Mouse (Mus musculus) kidney, embryonic 14.5 days (tissue): ENCODE measurements at regions not wholly inside any gene's neighbourhood (a gene's known extent, or its start where the extent isn't known, plus 50 kb on each side); places are given as distances from the start of the nearest gene placed in this dataset.

Source experiments
- ATAC-seq: fragments of 200-750 bp; cut with Nextera tagmentation; 2 replicates; pipeline ENCODE4 v1.8.0; 2017; ENCODE audit warnings: moderate number of reproducible peaks, mild to moderate bottlenecking, moderate TSS enrichment, moderate library complexity; ENCODE audit not compliant: low FRiP score, low TSS enrichment
- H3K27ac ChIP-seq: fragments of 300-500 bp; sonication (generic); 2 replicates; pipeline ENCODE4 v1.5.1; 2014; ENCODE audit warnings: low read depth, mild to moderate bottlenecking, low read length, moderate library complexity, mixed read lengths
- H3K27me3 ChIP-seq: fragments of 300-500 bp; sonication (generic); 2 replicates; pipeline ENCODE4 v1.6.1; 2014; ENCODE audit warnings: mild to moderate bottlenecking, low read length; ENCODE audit not compliant: control insufficient read depth, insufficient read depth
- H3K36me3 ChIP-seq: fragments of 300-500 bp; sonication (generic); 2 replicates; pipeline ENCODE4 v1.6.1; 2014; ENCODE audit warnings: low read length, mixed read lengths; ENCODE audit not compliant: control insufficient read depth, insufficient read depth
- H3K4me1 ChIP-seq: fragments of 300-500 bp; sonication (generic); 2 replicates; pipeline ENCODE4 v1.6.1; 2014; ENCODE audit warnings: low read length, mixed read lengths; ENCODE audit not compliant: control insufficient read depth, insufficient read depth
- H3K4me2 ChIP-seq: fragments of 300-500 bp; sonication (generic); replicated peaks from 2 replicates; pipeline ENCODE4 v1.6.1; 2014; ENCODE audit warnings: low read depth, mild to moderate bottlenecking, low read length
- H3K4me3 ChIP-seq: fragments of 300-500 bp; sonication (generic); 2 replicates; pipeline ENCODE4 v1.5.1; 2014; ENCODE audit warnings: mild to moderate bottlenecking, low read length
- H3K9ac ChIP-seq: fragments of 300-500 bp; sonication (generic); 2 replicates; pipeline ENCODE4 v1.6.1; 2014; ENCODE audit warnings: low read depth, mild to moderate bottlenecking, low read length, moderate library complexity
- H3K9me3 ChIP-seq: fragments of 300-500 bp; sonication (generic); 2 replicates; pipeline ENCODE4 v1.6.1; 2016; ENCODE audit warnings: low read length; ENCODE audit not compliant: control insufficient read depth
- WGBS: fragments of 180-500 bp; shearing (Covaris S2); extraction: QIAGEN DNeasy Blood & Tissue Kit; methylation state at CpG from one replicate; pipeline ENCODE4 v1.1.7; 2014; 5-methylcytosine and 5-hydroxymethylcytosine counted together

DNA sequence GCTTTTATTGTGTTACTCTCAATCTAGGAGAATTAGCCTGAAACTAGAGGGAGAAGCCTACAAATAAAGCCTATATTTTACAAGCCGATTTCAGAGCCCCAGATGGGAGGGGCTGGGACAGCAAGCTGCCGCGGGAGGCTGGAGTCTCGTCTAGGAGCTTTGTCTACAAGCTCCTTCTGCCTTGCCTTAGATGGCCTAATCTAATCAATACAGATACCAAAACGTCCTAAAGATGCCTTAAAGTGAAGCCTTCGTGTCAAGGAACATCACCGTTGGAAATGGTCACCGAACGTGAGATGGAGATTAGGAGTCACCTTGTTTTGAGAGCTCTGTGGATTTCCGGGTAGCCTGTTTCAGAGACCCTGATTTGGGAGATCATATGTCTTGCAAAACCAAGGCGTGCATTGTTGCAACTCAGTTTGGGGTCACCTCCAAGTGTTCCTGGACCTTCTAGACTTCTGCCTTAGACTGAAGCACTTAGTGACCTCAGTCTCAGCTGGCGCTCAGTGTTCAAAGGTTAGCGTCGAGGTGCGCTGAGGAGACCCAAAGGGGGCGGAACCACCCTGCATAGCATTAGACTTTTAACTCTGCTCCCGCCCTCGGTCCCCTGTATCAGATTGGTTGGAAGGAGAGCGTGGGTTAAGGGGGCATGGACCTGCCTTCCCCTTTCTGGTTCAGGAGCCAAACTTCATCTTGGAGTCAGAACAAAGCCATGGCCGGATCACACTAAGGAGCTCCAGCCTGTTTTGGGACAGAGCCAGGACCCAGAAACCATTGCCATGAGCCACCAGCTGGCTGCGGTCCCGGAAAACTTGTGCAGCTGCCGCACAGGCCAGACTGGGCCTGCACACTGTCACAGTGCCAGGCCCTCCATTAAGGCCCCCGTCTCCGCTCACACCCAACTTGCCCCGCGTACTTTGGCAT lies 174.9 kb upstream of the Jmjd1c start:
- no peaks in the 10 kb centered on the region for H3K36me3 ChIP-seq
- peak overlapping the region; percentile 23 for H3K4me3 ChIP-seq
- H3K27me3 ChIP-seq: no peaks in the 10 kb centered on the region
- WGBS: 17% methylated on average over 27 of the region's 27 CpGs
- H3K4me2 ChIP-seq: peak overlapping the region; percentile 45
- ATAC-seq: peak; percentile 75
- peak overlapping the region; percentile 86 for H3K27ac ChIP-seq
- H3K9me3 ChIP-seq: no peaks in the 10 kb centered on the region
- peaks cover 24% of the 10 kb centered on the region for H3K4me1 ChIP-seq
- H3K9ac ChIP-seq: peak overlapping the region; percentile 23; the same call in 1 of the 2 replicates

- no peak overlapping the region for H3K4me3 ChIP-seq
- no peak for ATAC-seq
Measured at GRCm38 (mm10) chr10:66921776-66922175, 174.1 kb upstream of the Jmjd1c start.

GRCm38 (mm10) chr10:66922314-66922713 lies 173.6 kb upstream of the Jmjd1c start:
- Histone ChIP-seq H3K9me3 (no peaks in the 10 kb centered on the region), H3K27me3 (no peaks in the 10 kb centered on the region), H3K4me3 (no peak overlapping the region), H3K36me3 (no peaks in the 10 kb centered on the region), H3K4me1 (peaks cover 24% of the 10 kb centered on the region), H3K27ac (no peak overlapping the region), H3K4me2 (no peak overlapping the region), H3K9ac (no peak overlapping the region)
- WGBS: 71% methylated on average over 6 of the region's 6 CpGs
- no peak for ATAC-seq

More at GRCm38 (mm10) chr10:66921776-66922175, 174.1 kb upstream of the Jmjd1c start:
- WGBS: 35% methylated on average over 6 of the region's 6 CpGs
- no peaks in the 10 kb centered on the region for H3K27me3 ChIP-seq
- H3K27ac ChIP-seq: peak overlapping the region; percentile 86; the same call in 1 of the 2 replicates
- no peak overlapping the region for H3K4me2 ChIP-seq
- no peaks in the 10 kb centered on the region for H3K36me3 ChIP-seq
- H3K4me1 ChIP-seq: peaks cover 24% of the 10 kb centered on the region
- H3K9me3 ChIP-seq: no peaks in the 10 kb centered on the region
- H3K9ac ChIP-seq: 0 out of 2 replicates have a peak overlapping the region, but pooled peaks have one; percentile 19

DNA sequence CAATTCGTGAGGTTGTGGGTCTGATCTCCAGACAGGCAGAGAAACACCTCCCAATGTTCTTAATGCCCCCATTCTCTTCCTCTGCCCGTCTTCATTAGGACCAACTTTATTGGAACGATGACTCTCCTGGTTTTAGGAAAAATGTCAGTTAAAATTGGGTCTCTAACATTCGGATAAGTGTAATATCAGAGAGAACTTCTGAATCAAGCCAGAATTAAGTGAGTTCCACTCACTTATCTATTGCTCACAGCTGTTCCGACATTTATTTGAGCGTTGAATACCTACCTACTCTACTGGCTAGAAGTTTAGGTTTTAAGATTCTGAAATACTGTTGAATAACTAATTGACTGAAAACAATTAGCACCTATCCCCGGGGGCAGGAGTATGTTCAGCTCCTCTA lies 172.0 kb upstream of the Jmjd1c start:
- 88% methylated on average over 7 of the region's 7 CpGs for WGBS
- Histone ChIP-seq H3K4me3 (no peak overlapping the region), H3K27me3 (no peaks in the 10 kb centered on the region), H3K4me2 (no peak overlapping the region), H3K27ac (no peak overlapping the region), H3K36me3 (no peaks in the 10 kb centered on the region), H3K4me1 (peaks cover 24% of the 10 kb centered on the region), H3K9me3 (no peaks in the 10 kb centered on the region), H3K9ac (no peak overlapping the region)
- no peak for ATAC-seq

DNA sequence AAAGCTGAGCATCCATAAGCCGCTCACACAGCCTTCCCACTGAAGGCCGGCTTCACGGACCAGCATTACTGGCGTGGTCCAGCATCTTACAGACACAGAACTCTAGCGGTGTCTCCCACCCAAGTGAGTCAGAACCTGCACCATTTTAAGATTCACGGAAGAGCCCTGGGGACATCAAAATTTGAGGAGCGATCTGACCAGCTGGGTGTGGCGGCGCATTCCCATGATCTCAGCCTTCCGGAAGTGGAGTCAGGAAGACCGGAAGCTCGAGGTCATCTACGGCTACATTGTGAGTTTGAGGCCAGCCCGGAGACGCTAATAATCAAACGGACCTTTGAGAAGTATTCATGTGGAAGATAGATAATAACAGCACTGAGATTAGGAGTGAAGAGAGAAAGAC lies 171.5 kb upstream of the Jmjd1c start:
- 90% methylated on average over 16 of the region's 16 CpGs for WGBS
- H3K27ac ChIP-seq: no peak overlapping the region
- no peaks in the 10 kb centered on the region for H3K9me3 ChIP-seq
- ATAC-seq: no peak
- H3K36me3 ChIP-seq: no peaks in the 10 kb centered on the region
- no peak overlapping the region for H3K9ac ChIP-seq
- no peaks in the 10 kb centered on the region for H3K27me3 ChIP-seq
- H3K4me1 ChIP-seq: peaks cover 24% of the 10 kb centered on the region
- no peak overlapping the region for H3K4me3 ChIP-seq
- no peak overlapping the region for H3K4me2 ChIP-seq

DNA sequence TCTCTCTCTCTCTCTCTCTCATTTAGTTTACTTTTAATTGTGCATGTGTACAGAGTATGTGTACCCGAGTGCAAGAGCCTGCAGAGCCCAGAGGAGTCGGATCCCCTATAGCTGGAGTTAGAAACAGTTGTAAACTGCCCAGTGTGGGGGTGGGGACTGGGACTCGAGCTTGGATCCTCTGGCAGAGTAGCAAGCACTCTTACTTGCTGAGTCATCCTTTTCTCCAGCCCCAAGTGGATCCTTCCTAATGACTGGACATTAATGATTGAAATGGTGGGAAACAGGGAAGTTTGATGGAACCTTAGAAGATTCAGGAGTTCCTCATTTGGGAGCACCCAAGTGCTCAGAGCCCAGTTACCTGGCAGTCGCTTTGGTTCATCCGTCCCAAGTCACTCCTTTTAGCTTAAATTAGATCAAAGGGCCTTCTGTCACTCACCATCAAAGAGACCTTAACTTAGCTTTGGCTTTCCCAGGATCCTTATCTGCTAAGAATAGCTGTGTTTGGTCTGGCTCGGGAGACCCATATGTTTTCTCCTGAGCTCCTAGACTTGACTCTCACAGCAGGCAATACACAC lies 170.3 kb upstream of the Jmjd1c start:
- H3K9ac ChIP-seq: no peak overlapping the region

GRCm38 (mm10) chr10:66927651-66928050 lies 168.3 kb upstream of the Jmjd1c start:
- H3K27ac ChIP-seq: no peak overlapping the region
- no peak overlapping the region for H3K9ac ChIP-seq
- H3K36me3 ChIP-seq: no peaks in the 10 kb centered on the region
- no peaks in the 10 kb centered on the region for H3K27me3 ChIP-seq
- H3K9me3 ChIP-seq: no peaks in the 10 kb centered on the region
- 88% methylated on average over 2 of the region's 2 CpGs for WGBS
- H3K4me1 ChIP-seq: 0 out of 2 replicates have a peak, but pooled peaks cover 7% of the 10 kb centered on the region
- H3K4me2 ChIP-seq: no peak overlapping the region
- H3K4me3 ChIP-seq: no peak overlapping the region
- no peak for ATAC-seq

More for the DNA sequence above, 170.3 kb upstream of the Jmjd1c start:
- ATAC-seq: no peak
- Histone ChIP-seq H3K4me2 (no peak overlapping the region), H3K4me3 (no peak overlapping the region), H3K27me3 (no peaks in the 10 kb centered on the region), H3K9me3 (no peaks in the 10 kb centered on the region), H3K27ac (no peak overlapping the region), H3K36me3 (no peaks in the 10 kb centered on the region), H3K4me1 (peaks cover 18% of the 10 kb centered on the region)
- 27% methylated on average over 6 of the region's 6 CpGs for WGBS

- H3K9me3 ChIP-seq: no peaks in the 10 kb centered on the region
- 0 out of 2 replicates have a peak, but pooled peaks cover 7% of the 10 kb centered on the region for H3K4me1 ChIP-seq
- no peak overlapping the region for H3K4me3 ChIP-seq
- no peak overlapping the region for H3K27ac ChIP-seq
- WGBS: 66% methylated on average over 6 of the region's 6 CpGs
- H3K9ac ChIP-seq: no peak overlapping the region
- no peak overlapping the region for H3K4me2 ChIP-seq
- no peak for ATAC-seq
- no peaks in the 10 kb centered on the region for H3K27me3 ChIP-seq
- H3K36me3 ChIP-seq: no peaks in the 10 kb centered on the region
Measured at GRCm38 (mm10) chr10:66928211-66928990, 167.5 kb upstream of the Jmjd1c start.
